Mouse (Mus musculus): Measurements from ENCODE around the gene Clcnkb.
A peak's percentile ranks its signal among the peaks of the same experiment; 100 is the strongest.

Clcnkb gene

GRCm38 (mm10) chr4:141435974-141436373, 20.2 kb upstream of the Clcnkb start, which contains the start of gene Srarp:
Srarp (minus strand) TSS chr4:141436105.
- no peak for DNase-seq (ENCODE audit: low spot score)

- DNase-seq (ENCODE audit: low spot score), result no peak
Measured at GRCm38 (mm10) chr4:141433191-141433590, 17.4 kb upstream of the Clcnkb start.

DNA sequence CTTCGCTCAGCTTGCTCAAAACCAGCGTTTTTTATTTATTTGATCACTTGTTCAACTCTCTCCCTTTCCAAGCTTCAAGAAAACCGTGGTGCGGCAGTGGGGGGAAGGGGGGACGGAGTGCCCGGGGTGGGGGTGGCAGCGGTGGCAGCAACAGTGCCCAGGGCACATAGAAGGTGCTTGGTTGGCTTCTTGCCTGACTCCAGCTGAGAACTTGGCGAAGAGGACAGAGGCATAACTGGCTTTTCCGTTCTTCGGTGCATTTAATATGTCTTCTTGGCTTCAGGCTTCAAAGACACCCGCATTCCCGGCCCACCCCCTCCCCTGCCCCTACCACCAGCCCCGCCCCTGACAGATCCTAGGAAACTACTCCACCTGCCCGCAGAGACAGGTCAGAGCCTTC, 16.9 kb upstream of the Clcnkb start:
- no peak for DNase-seq (ENCODE audit: low spot score)

GRCm38 (mm10) chr4:141430997-141431396, 15.2 kb upstream of the Clcnkb start:
- DNase-seq (ENCODE audit: low spot score), result peak; percentile 34

DNA sequence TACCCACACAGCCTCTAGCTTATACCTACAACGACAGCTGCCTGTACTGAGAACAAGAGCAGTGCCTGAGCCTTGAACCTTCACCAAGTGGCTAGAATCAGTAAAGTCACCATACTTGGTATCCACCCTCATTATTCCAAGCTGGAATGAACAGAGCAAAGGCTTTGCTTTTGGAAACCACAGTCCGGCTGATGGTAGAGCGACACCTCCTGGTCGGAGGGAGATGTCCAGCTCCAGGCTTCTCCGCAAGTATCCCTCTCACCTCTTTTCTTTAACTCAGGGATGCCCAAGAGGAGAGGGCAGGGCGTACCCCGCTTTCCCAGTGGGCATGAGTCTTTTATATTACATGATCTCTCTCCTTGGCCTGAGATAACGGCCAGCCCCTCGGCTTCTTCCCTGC, 14.0 kb upstream of the Clcnkb start:
- no peak for DNase-seq (ENCODE audit: low spot score)

DNA sequence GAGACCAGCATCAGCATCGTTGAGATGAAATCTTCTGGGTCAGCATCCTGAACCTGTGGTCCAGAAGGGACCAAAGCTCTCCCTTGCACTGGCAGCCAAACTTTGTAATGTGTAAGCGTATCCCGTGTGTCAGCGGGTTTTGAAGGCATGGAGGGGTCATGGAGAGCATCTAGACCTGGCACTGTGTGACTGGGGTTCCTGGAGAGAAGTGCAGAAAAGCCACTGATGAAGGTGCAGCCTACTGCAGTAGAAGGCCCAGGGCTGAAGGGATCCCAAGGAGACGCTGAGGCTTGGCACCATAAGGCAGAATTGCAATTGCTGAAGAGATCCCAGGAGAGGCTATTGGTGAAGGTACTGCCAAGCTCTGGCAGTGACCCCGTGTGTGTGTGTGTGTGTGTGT, 13.6 kb upstream of the Clcnkb start:
- no peak for DNase-seq (ENCODE audit: low spot score)

DNA sequence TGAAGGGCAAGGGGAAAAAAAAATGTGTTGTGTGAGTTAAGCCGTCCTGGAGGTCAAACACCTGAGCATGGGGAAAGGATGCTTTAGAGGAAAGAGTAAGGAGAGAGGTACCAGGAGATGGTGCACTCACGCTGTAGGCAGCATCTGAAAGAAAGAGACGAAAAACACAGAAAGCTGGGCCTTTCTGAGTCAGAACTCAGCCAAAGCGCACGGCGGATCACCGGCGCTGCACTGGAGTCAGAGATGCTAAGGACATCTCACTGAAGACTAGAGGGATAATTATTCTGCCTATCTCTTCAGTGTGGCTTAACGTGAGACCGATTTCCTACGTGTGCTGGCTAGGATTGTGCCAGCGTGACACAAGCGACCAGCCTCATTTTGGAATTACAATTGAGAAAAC, 12.1 kb upstream of the Clcnkb start:
- no peak for DNase-seq (ENCODE audit: low spot score)

GRCm38 (mm10) chr4:141426796-141427745, 11.3 kb upstream of the Clcnkb start:
- no peak for DNase-seq (ENCODE audit: low spot score)

DNA sequence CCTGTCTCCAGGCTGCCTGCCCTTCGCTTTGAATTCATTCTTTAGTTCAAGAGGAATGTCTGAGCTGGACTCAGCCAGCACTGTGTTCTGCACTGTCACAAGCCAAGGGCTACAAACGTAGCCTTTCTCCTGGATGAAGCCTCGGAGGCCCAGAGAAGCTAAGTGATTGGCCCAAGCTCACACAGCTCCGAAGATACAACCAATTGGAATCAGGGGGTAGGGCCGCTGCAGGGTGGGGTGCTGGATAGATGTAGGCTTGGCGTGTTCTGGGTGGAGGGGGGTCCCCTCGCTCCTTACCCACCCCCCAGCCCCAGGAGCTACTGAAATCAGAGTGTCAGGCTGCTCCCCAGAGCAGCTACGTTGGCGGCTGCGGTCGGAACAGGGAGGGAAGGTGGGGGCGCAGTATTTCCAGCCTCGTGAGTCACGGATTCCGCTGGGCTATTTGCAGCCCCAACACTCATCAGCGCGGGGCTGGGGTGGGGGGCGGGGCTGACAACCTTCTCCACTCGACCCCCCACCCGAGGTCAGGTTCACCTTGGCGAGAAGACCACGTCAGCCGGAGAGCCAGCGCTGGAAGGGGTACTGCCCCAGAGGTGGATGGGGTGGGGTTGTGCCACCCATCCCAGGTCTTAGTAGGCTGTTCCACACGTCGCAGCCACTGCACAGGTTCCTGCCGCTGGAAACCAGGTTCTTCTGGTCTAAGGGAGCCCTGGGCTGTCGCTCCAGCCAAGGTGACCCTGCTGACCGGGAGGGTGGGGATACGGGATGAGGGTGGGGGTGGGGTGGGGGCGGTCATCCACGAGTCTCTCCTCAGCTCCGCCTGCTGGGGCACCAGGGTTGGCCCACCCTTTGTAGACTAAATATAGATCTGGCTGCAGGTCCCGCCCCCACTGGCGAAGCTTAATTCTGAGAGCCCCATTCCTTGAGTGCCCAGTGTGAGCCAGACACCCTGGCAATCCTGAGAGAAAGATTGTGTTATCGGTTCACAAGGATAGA, 10.0 kb upstream of the Clcnkb start:
- DNase-seq (ENCODE audit: low spot score), result no peak

- DNase-seq (ENCODE audit: low spot score), result no peak
Measured at GRCm38 (mm10) chr4:141423691-141424431, 8.0 kb upstream of the Clcnkb start.

- DNase-seq (ENCODE audit: low spot score), result no peak
Measured at GRCm38 (mm10) chr4:141423288-141423687, 7.5 kb upstream of the Clcnkb start.

DNA sequence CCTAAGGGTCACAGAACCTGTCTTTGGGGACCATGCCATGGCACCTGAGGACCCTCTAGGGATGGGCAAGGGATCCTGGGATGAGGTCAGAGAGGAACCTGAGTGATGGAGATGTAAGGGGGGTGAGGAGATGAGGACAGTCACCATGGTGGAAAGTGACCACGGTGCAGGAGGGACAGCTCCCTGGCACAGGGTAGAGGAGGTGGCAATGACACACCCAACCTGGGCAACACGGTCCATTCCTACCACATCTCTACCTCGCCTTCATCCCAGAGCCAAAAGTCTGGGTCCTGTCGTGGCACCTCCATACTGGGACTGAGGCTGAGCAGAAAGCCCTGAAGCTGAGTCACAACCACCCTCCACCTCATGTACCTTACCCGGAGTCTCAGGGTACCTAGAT, 7.0 kb upstream of the Clcnkb start:
- no peak for DNase-seq (ENCODE audit: low spot score)

DNA sequence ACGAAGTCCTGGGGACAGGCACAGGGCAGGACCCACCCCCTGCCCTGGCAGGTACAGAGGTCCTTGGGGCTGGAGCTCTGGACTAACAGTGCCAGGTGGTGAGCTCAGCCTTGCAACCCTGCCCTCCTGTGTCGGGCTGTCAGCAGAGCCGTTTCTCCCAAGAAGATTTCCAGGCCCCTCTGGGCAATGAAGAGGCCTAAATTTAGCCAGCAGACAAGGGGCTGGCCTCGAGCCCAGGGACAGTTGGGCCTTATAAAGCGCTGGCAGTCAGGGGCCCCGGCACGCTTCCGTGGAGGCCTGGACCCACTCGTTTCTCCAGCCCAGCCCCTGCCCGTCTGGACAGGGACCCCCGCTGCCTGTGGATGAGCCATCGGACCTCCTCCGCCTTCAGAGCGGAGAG, 5.6 kb upstream of the Clcnkb start:
- DNase-seq (ENCODE audit: low spot score), result peak; percentile 36

DNA sequence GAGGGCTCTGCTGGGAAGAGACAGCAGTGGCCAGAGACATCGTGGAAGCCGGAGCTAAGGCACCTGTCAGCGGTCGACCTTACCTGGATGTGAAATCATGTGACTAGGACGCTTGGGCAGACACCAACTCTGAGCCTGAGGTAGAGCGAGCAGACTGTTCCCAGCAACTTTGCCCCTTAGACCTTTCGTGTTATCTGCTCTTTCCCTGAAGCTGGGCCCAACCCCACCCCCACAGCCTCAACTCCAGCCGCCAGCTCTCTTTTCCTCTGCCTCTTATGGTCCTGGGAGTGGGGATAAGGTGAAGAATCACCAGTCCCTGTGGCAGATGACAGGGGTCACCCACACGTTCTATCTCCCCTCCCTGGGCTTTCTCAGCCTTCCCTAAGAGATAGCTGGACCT, 5.1 kb upstream of the Clcnkb start:
- no peak for DNase-seq (ENCODE audit: low spot score)

GRCm38 (mm10) chr4:141420192-141420829, 4.5 kb upstream of the Clcnkb start, which contains the start of gene Hspb7:
Hspb7 (plus strand) TSS chr4:141420779.
- DNase-seq (ENCODE audit: low spot score), result no peak

DNA sequence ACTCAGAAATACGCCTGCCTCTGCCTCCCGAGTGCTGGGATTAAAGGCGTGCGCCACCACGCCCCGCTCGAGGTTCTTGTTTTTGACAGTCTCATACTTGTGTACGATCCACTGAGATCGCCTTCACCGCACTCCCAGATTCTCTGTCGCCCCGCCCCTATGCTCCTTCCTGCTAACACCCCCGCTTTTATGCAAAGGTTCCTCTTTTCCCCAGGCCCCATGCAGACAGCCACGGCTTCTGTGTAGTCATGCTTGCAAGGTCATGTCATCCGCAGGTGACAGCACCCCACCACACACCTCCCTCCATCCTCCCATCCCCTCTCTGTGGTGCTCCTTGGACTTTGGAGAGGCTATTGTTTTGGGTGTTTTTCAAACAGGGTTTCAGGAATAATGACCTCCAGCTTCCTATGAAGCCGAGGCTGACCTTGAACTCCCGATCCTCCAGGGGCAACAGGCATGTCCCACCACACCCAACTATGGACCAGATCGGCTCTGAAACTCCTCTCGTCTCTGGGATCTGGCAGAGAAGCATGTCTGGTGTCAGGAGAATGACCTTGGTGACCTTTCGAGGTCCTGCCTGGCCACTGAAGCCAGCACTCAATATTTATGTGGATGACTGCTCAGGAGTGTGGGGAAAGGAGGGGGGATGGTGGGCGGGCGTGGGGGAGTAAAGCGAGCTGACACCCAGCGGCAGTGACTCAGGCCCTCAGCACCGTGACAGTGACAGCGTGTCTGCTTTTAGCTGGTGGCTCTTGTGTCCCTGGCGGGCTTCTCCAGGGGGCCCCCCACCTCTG, 3.8 kb upstream of the Clcnkb start:
- DNase-seq (ENCODE audit: low spot score), result no peak

GRCm38 (mm10) chr4:141411430-141411992, 4.3 kb downstream of the Clcnkb start:
- no peak for DNase-seq (ENCODE audit: low spot score)

DNA sequence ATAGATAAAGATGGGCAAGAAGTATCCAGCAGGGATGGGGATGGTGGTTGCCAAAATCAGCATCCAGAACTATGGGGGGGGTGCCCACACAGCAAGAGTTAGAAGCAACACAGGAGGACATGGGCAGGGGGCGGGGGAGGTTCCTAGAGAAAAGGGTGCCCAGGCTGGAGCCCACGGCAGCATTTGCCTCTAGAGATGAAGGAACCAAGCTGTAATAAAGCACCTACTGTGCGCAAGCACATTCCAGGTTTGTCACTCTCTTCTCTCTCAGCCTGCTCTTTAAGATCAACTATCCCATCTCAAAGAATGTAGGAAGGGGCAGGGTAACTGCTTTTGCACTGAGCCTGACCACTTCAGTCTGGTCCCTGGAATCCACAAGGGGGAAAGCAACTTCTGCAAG, 7.2 kb downstream of the Clcnkb start:
- DNase-seq (ENCODE audit: low spot score), result no peak

GRCm38 (mm10) chr4:141406516-141407299, 9.1 kb downstream of the Clcnkb start:
- no peak for DNase-seq (ENCODE audit: low spot score)

- DNase-seq (ENCODE audit: low spot score), result no peak
Measured at GRCm38 (mm10) chr4:141405314-141405622, 10.5 kb downstream of the Clcnkb start.
